In genomic region chrX:73053860-73054563, GRCm38 (mm10) we compare ENCODE assay signal across 8 mouse cellular contexts. TPM values are rescaled to one million over a fixed set of nuclear protein-coding genes. Genes with fewer than 3 reads are reported as not detected.
DNase-seq lines count a peak whose midpoint lies in the region; ATAC-seq and TF ChIP-seq lines count a peak whose summit lies in the region.

No protein-coding gene starts in this region.

- no peaks in the 10 kb centered on the region for H3K36me3 ChIP-seq in ES-E14 (ENCODE audit: control insufficient read depth, insufficient read depth, low read length, poor library complexity, severe bottlenecking)
- no peaks in the 10 kb centered on the region for H3K36me3 ChIP-seq in forebrain, embryonic 16.5 days (ENCODE audit: control insufficient read depth, insufficient read depth)
- no peaks in the 10 kb centered on the region for H3K36me3 ChIP-seq in liver, postnatal 0 days (replicated peaks; ENCODE audit: insufficient read depth, low read length)
- H3K36me3 ChIP-seq in neural tube, embryonic 14.5 days (ENCODE audit: control insufficient read depth, insufficient read depth, low read length): no peaks in the 10 kb centered on the region
- no peaks in the 10 kb centered on the region for H3K36me3 ChIP-seq in testis, adult 2 months (ENCODE audit: control insufficient read depth, insufficient read depth, low read length)

- peak overlapping the region; percentile 34 for H3K4me2 ChIP-seq in forebrain, embryonic 16.5 days (ENCODE audit: low read length)
- no peak overlapping the region for H3K4me2 ChIP-seq in liver, postnatal 0 days (ENCODE audit: low read depth, low read length)
- 0 out of 2 replicates have a peak overlapping the region, but pooled peaks have one; percentile 17 for H3K4me2 ChIP-seq in neural tube, embryonic 14.5 days (ENCODE audit: low read depth, low read length)

- DNase-seq in ES-E14 (ENCODE audit: low read depth, low spot score): peak; percentile 57
- DNase-seq in cerebellum, adult 11-12 months: peak; percentile 91
- DNase-seq in heart, postnatal 25 days (ENCODE audit: low spot score): peak; percentile 83
- peak; percentile 95 for DNase-seq in layer of hippocampus, adult 11-12 months (ENCODE audit: low spot score)
- peak; percentile 90 for DNase-seq in liver, postnatal 0 days

- in situ Hi-C loops in ES-E14 (cut with MboI; ENCODE audit: low sequenced_read_pairs in 2 of 2, unreplicated experiment in 2 of 2): loop anchor here in 1 of 2 experiments (25.0 kb wide), 1 partner anchor 383 kb away; the partner anchor contains the start of gene Trex2

- intact Hi-C loops in heart, postnatal 25 days (cut with DNase I): loop anchor here (2.0 to 10.0 kb wide), 6 partner anchors 381 to 1361 kb away; partner anchors contain the start of gene Trex2

- peak; percentile 93 for TF ChIP-seq CTCF in liver, postnatal 0 days (IDR thresholded peaks at IDR 0.05; ENCODE audit: low read depth)
- TF ChIP-seq CTCF in testis, adult 2 months (IDR thresholded peaks at IDR 0.05; ENCODE audit: control insufficient read depth, insufficient read depth, insufficient replicate concordance, low read depth, low read length): peak; percentile 91; the same call in 1 of the 2 replicates

- ATAC-seq in forebrain, embryonic 16.5 days: peak; percentile 97
- ATAC-seq in liver, postnatal 0 days: peak; percentile 96
- peak; percentile 99 for ATAC-seq in neural tube, embryonic 14.5 days (ENCODE audit: low read depth)

- H3K27ac ChIP-seq in ES-E14 (ENCODE audit: insufficient read depth, low read depth, low read length, poor library complexity, severe bottlenecking): no peak overlapping the region
- no peak overlapping the region for H3K27ac ChIP-seq in forebrain, embryonic 16.5 days (ENCODE audit: low read length)
- H3K27ac ChIP-seq in liver, postnatal 0 days (ENCODE audit: low read depth): no peak overlapping the region
- H3K27ac ChIP-seq in neural tube, embryonic 14.5 days (ENCODE audit: low read depth, low read length): no peak overlapping the region
- H3K27ac ChIP-seq in testis, adult 2 months (ENCODE audit: control insufficient read depth, insufficient read depth, low read depth, low read length): no peak overlapping the region

- TF ChIP-seq POLR2A in testis, adult 2 months (IDR thresholded peaks at IDR 0.05; ENCODE audit: control insufficient read depth, low read depth, low read length): no peak

- no peaks in the 10 kb centered on the region for H3K9me3 ChIP-seq in ES-E14 (ENCODE audit: control insufficient read depth, insufficient read depth, low read depth, low read length)
- no peaks in the 10 kb centered on the region for H3K9me3 ChIP-seq in forebrain, embryonic 16.5 days (ENCODE audit: control insufficient read depth, low read length)
- H3K9me3 ChIP-seq in liver, postnatal 0 days (ENCODE audit: low read length): no peaks in the 10 kb centered on the region
- no peaks in the 10 kb centered on the region for H3K9me3 ChIP-seq in neural tube, embryonic 14.5 days (ENCODE audit: control insufficient read depth, low read length)

- no peak overlapping the region; the same call in 1 of the 2 replicates for H3K9ac ChIP-seq in ES-E14 (ENCODE audit: insufficient read depth, low read depth, low read length, poor library complexity, severe bottlenecking)
- no peak overlapping the region for H3K9ac ChIP-seq in forebrain, embryonic 16.5 days (replicated peaks; ENCODE audit: low read depth, low read length)
- no peak overlapping the region for H3K9ac ChIP-seq in liver, postnatal 0 days (replicated peaks)
- no peak overlapping the region for H3K9ac ChIP-seq in neural tube, embryonic 14.5 days (replicated peaks; ENCODE audit: low read depth, low read length)

- H3K27me3 ChIP-seq in forebrain, embryonic 16.5 days (replicated peaks; ENCODE audit: control insufficient read depth, insufficient read depth, low read length): no peaks in the 10 kb centered on the region
- H3K27me3 ChIP-seq in liver, postnatal 0 days (ENCODE audit: insufficient read depth, low read length): no peaks in the 10 kb centered on the region
- no peaks in the 10 kb centered on the region for H3K27me3 ChIP-seq in neural tube, embryonic 14.5 days (ENCODE audit: control insufficient read depth, insufficient read depth, low read length)
- no peaks in the 10 kb centered on the region for H3K27me3 ChIP-seq in testis, adult 2 months (ENCODE audit: control insufficient read depth, insufficient read depth, low read length)

- no peak for TF ChIP-seq EP300 in liver, postnatal 0 days (IDR thresholded peaks at IDR 0.05; ENCODE audit: low read depth)

- H3K4me3 ChIP-seq in ES-E14 (ENCODE audit: insufficient read depth in 1 of 2, low read depth in 1 of 2, low read length in 2 of 2, poor library complexity in 1 of 2, severe bottlenecking in 1 of 2): no peak overlapping the region
- H3K4me3 ChIP-seq in forebrain, embryonic 16.5 days (replicated peaks; ENCODE audit: low read length): no peak overlapping the region; the same call in 1 of the 2 replicates
- H3K4me3 ChIP-seq in liver, postnatal 0 days (ENCODE audit: low read depth, low read length): no peak overlapping the region
- H3K4me3 ChIP-seq in neural tube, embryonic 14.5 days (ENCODE audit: low read depth, low read length): no peak overlapping the region
- peak overlapping the region; percentile 24 for H3K4me3 ChIP-seq in testis, adult 2 months (ENCODE audit: control insufficient read depth, low read depth, low read length)

- WGBS in forebrain, embryonic 16.5 days: 10% methylated on average over 14 of the region's 14 CpGs
- 15% methylated on average over 14 of the region's 14 CpGs for WGBS in liver, postnatal 0 days (ENCODE audit: insufficient replicate concordance)
- 9% methylated on average over 14 of the region's 14 CpGs for WGBS in neural tube, embryonic 14.5 days

- no peaks in the 10 kb centered on the region; a peak in 1 of 4 replicates for H3K4me1 ChIP-seq in ES-E14 (ENCODE audit: control insufficient read depth in 2 of 2, insufficient read depth in 2 of 2, low read length in 2 of 2, poor library complexity in 1 of 2)
- H3K4me1 ChIP-seq in forebrain, embryonic 16.5 days (replicated peaks; ENCODE audit: control insufficient read depth, insufficient read depth, low read length): no peaks in the 10 kb centered on the region; the same call in 1 of the 2 replicates
- H3K4me1 ChIP-seq in liver, postnatal 0 days (ENCODE audit: insufficient read depth): no peaks in the 10 kb centered on the region
- no peaks in the 10 kb centered on the region for H3K4me1 ChIP-seq in neural tube, embryonic 14.5 days (ENCODE audit: control insufficient read depth, insufficient read depth, low read length)
- H3K4me1 ChIP-seq in testis, adult 2 months (ENCODE audit: control insufficient read depth, insufficient read depth, low read length): no peaks in the 10 kb centered on the region

TF ChIP-seq in ES-E14, 5 proteins besides CTCF, POLR2A, EP300 and RAD21:
- TF ChIP-seq HCFC1 (IDR thresholded peaks at IDR 0.05; ENCODE audit: borderline replicate concordance, insufficient read depth, low read length): no peak
- TF ChIP-seq MAFK (IDR thresholded peaks at IDR 0.05; ENCODE audit: insufficient read depth, low read depth, low read length): no peak
- peak; percentile 54; the same call in 1 of the 2 replicates for TF ChIP-seq CHD2 (IDR thresholded peaks at IDR 0.05; ENCODE audit: low read depth, low read length)
- no peak for TF ChIP-seq ZNF384 (IDR thresholded peaks at IDR 0.05; ENCODE audit: low read depth, low read length)
- peak; percentile 100 for TF ChIP-seq ZC3H11A (IDR thresholded peaks at IDR 0.05; ENCODE audit: borderline replicate concordance, low read depth, low read length)

RNA-seq across cellular contexts. Expression of gene Pnma3, which starts 10.6 kb away (rescaled TPM):
- 0.16 and 0.18 TPM in 2 replicates for total RNA-seq in ES-E14 (2012; rRNA removed)
- 2.5 and 3.0 TPM in 2 replicates for polyA plus RNA-seq in forebrain, embryonic 16.5 days (2015; fragmentation: Nextera tagmentation; extraction: Ambion mirVana)
- not detected for total RNA-seq in heart, postnatal 25 days (2021)
- not detected in 2 replicates for polyA plus RNA-seq in liver, postnatal 0 days (2015; fragmentation: Nextera tagmentation; extraction: Ambion mirVana)
- polyA plus RNA-seq in neural tube, embryonic 14.5 days (2014; fragmentation: Nextera tagmentation; extraction: Ambion mirVana): 2.2 and 4.6 TPM in 2 replicates
- 0.10 and 0.16 TPM in 2 replicates for polyA plus RNA-seq in testis, adult 2 months (2012; rRNA removed)

RNA-seq across cellular contexts. Expression of gene Pnma5, which starts 17.1 kb away (rescaled TPM):
- 36.5 and 40.7 TPM in 2 replicates for total RNA-seq in ES-E14 (2012; rRNA removed)
- polyA plus RNA-seq in forebrain, embryonic 16.5 days (2015; fragmentation: Nextera tagmentation; extraction: Ambion mirVana): 0.22 TPM in 1 of 2 replicates, not detected in the other
- total RNA-seq in heart, postnatal 25 days (2021): not detected
- not detected in 2 replicates for polyA plus RNA-seq in liver, postnatal 0 days (2015; fragmentation: Nextera tagmentation; extraction: Ambion mirVana)
- 0.12 and 0.19 TPM in 2 replicates for polyA plus RNA-seq in neural tube, embryonic 14.5 days (2014; fragmentation: Nextera tagmentation; extraction: Ambion mirVana)
- polyA plus RNA-seq in testis, adult 2 months (2012; rRNA removed): 1.7 and 2.0 TPM in 2 replicates

RNA-seq across cellular contexts. Expression of gene Xlr4a, which starts 28.3 kb away (rescaled TPM):
- total RNA-seq in ES-E14 (2012; rRNA removed): 1.2 and 7.9 TPM in 2 replicates
- 0.71 TPM in 1 of 2 replicates, not detected in the other for polyA plus RNA-seq in forebrain, embryonic 16.5 days (2015; fragmentation: Nextera tagmentation; extraction: Ambion mirVana)
- 1 to 10 TPM in 1 of 2 experiments, under 1 TPM in 1; 0.94 to 1.5 TPM for total RNA-seq in heart, postnatal 25 days (2021)
- 0.55 and 2.1 TPM in 2 replicates for polyA plus RNA-seq in liver, postnatal 0 days (2015; fragmentation: Nextera tagmentation; extraction: Ambion mirVana)
- polyA plus RNA-seq in neural tube, embryonic 14.5 days (2014; fragmentation: Nextera tagmentation; extraction: Ambion mirVana): 0.33 TPM in 1 of 2 replicates, not detected in the other
- polyA plus RNA-seq in testis, adult 2 months (2012; rRNA removed): 0.59 and 1.1 TPM in 2 replicates

RNA-seq across cellular contexts. Expression of gene Xlr3a, which starts 42.9 kb away (rescaled TPM):
- total RNA-seq in ES-E14 (2012; rRNA removed): 9.6 and 28.8 TPM in 2 replicates
- polyA plus RNA-seq in forebrain, embryonic 16.5 days (2015; fragmentation: Nextera tagmentation; extraction: Ambion mirVana): 2.3 and 4.3 TPM in 2 replicates
- under 1 TPM; 0.44 to 0.67 TPM for total RNA-seq in heart, postnatal 25 days (2021)
- polyA plus RNA-seq in liver, postnatal 0 days (2015; fragmentation: Nextera tagmentation; extraction: Ambion mirVana): 0.74 and 4.1 TPM in 2 replicates
- polyA plus RNA-seq in neural tube, embryonic 14.5 days (2014; fragmentation: Nextera tagmentation; extraction: Ambion mirVana): 2.7 and 6.0 TPM in 2 replicates
- 0.70 and 1.7 TPM in 2 replicates for polyA plus RNA-seq in testis, adult 2 months (2012; rRNA removed)
